Mouse (Mus musculus) testis, adult 2 months (tissue): ENCODE data around the gene Tdp1.

Experiments
- CTCF ChIP-seq: fragments of 200-500 bp; IDR thresholded peaks from 2 replicates; pipeline ENCODE4 v1.5.1; 2012; ENCODE audit warnings: low read depth, mild to moderate bottlenecking, inconsistent platforms, low read length, moderate library complexity; ENCODE audit not compliant: control insufficient read depth, insufficient read depth, insufficient replicate concordance
- POLR2A ChIP-seq: fragments of 200-500 bp; IDR thresholded peaks from 2 replicates; pipeline ENCODE4 v1.6.1; 2012; ENCODE audit warnings: low read depth, mild to moderate bottlenecking, inconsistent platforms, low read length, moderate library complexity; ENCODE audit not compliant: control insufficient read depth

DNA sequence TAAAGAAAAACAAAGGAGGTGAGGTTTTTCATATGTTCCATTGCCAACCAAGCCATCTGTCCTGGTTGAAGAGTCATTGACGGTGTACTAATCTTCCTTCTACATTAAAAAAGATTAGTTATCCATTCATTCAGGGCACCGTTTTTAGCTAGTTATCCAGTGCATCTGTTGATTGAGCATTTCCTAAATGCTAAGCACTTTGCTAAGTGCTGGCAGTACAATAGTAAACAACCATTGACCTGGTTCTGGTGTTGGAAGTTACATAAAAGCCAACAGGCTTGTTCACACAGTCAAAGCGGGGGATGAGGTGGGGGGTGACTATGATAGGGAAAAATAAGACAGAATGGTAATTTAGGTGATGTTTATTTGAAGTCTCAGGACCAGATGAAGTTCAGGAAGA is 35.3 kb downstream of the Tdp1 start:
- TF ChIP-seq CTCF (no peak), POLR2A (no peak)
